Mouse (Mus musculus) heart, embryonic 15.5 days (tissue): ENCODE data around the gene Slit3. TPM values are rescaled to one million over a fixed set of nuclear protein-coding genes. Genes with fewer than 3 reads are reported as not detected.
A peak's percentile ranks its signal among the peaks of the same experiment; 100 is the strongest.

Experiments
- ATAC-seq: fragments of 200-750 bp; cut with Nextera tagmentation; replicated peaks from 2 replicates; pipeline ENCODE4 v1.8.0; 2017; ENCODE audit warnings: low read depth, moderate TSS enrichment; ENCODE audit not compliant: insufficient number of reproducible peaks, insufficient read depth, low FRiP score
- H3K27ac ChIP-seq: fragments of 300-500 bp; sonication (generic); 2 replicates; pipeline ENCODE4 v1.5.1; 2015; ENCODE audit warnings: mild to moderate bottlenecking, inconsistent platforms
- H3K27me3 ChIP-seq: fragments of 300-500 bp; sonication (generic); 2 replicates; pipeline ENCODE4 v1.6.1; 2015; ENCODE audit warnings: inconsistent platforms
- H3K36me3 ChIP-seq: fragments of 300-500 bp; sonication (generic); 2 replicates; pipeline ENCODE4 v1.6.1; 2015; ENCODE audit warnings: mild to moderate bottlenecking, inconsistent platforms
- H3K4me1 ChIP-seq: fragments of 300-500 bp; sonication (generic); replicated peaks from 2 replicates; pipeline ENCODE4 v1.6.1; 2015; ENCODE audit warnings: inconsistent platforms
- H3K4me2 ChIP-seq: fragments of 300-500 bp; sonication (generic); 2 replicates; pipeline ENCODE4 v1.6.1; 2015; ENCODE audit warnings: inconsistent platforms, mild to moderate bottlenecking, moderate library complexity
- H3K4me3 ChIP-seq: fragments of 300-500 bp; sonication (generic); 2 replicates; pipeline ENCODE4 v1.5.1; 2015; ENCODE audit warnings: mild to moderate bottlenecking, inconsistent platforms
- H3K9ac ChIP-seq: fragments of 300-500 bp; sonication (generic); 2 replicates; pipeline ENCODE4 v1.6.1; 2015; ENCODE audit warnings: mild to moderate bottlenecking, inconsistent platforms
- H3K9me3 ChIP-seq: fragments of 300-500 bp; sonication (generic); replicated peaks from 2 replicates; pipeline ENCODE4 v1.6.1; 2016; ENCODE audit warnings: inconsistent platforms
- WGBS: fragments of 180-500 bp; shearing (Covaris S2); methylation state at CpG from one replicate; pipeline ENCODE4 v1.1.7; 2015; ENCODE audit warnings: mixed read lengths; 5-methylcytosine and 5-hydroxymethylcytosine counted together
- polyA plus RNA-seq: library from polyadenylated mRNA; unstranded; fragments of >200 nt; fragmentation: Nextera tagmentation; extraction: Ambion mirVana; gene quantifications from 2 replicates; pipeline ENCODE4 v1.2.1, GENCODE M21; 2015

The Slit3 gene
- polyA plus RNA-seq, 1 experiment from 2014 or later: 11.3 TPM

DNA sequence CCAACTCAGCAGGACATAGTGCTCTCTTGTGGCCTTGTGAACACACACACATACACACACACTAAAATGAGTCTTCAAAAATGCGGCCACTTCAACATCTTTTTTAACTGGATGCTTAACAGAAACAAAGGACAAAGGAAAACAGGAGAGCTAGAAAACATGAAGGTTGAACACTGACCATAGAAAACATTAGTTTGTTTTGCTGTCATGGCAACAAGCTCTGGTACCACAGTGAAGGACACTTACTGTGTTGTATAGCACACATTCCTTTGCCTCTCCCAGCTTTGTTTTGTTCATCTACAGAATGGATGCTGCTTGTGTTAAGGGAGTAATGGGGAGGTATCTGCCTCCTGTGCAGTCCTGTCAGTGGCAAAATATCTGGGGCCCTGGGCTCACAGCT lies 206.9 kb downstream of the Slit3 start:
- WGBS: 73% methylated on average over 1 of the region's 1 CpGs
- ATAC-seq: no peak

DNA sequence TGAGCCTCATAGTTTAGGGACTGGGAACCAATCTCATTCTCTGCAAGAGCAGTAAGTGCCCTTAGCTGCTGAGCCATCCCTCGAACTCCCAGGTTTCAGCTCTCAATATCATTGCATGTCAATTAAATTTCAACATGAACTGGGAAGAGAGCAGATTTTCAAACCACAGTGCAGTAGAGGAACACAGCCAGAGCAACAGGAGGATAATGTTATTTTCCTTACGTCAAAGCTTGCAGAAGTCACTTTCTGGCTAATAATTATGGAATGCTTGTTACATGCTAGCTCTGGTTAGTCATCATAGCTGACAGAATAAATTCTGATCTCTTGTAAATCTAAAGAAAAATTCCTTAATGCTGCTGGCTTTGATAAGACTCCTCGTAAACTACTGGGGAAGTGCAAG lies 210.5 kb downstream of the Slit3 start:
- H3K27ac ChIP-seq: no peak overlapping the region
- no peaks in the 10 kb centered on the region for H3K36me3 ChIP-seq
- no peak overlapping the region for H3K4me3 ChIP-seq
- no peaks in the 10 kb centered on the region for H3K9me3 ChIP-seq
- H3K9ac ChIP-seq: no peak overlapping the region
- H3K27me3 ChIP-seq: no peaks in the 10 kb centered on the region
- WGBS: 67% methylated on average over 3 of the region's 3 CpGs
- no peak for ATAC-seq
- no peak overlapping the region for H3K4me2 ChIP-seq
- H3K4me1 ChIP-seq: peaks cover 2% of the 10 kb centered on the region; the same call in 1 of the 2 replicates

More for the DNA sequence above, 206.9 kb downstream of the Slit3 start:
- Histone ChIP-seq H3K27me3 (no peaks in the 10 kb centered on the region), H3K4me1 (no peaks in the 10 kb centered on the region), H3K36me3 (no peaks in the 10 kb centered on the region), H3K9ac (no peak overlapping the region), H3K4me2 (no peak overlapping the region), H3K4me3 (no peak overlapping the region), H3K27ac (no peak overlapping the region), H3K9me3 (no peaks in the 10 kb centered on the region)

DNA sequence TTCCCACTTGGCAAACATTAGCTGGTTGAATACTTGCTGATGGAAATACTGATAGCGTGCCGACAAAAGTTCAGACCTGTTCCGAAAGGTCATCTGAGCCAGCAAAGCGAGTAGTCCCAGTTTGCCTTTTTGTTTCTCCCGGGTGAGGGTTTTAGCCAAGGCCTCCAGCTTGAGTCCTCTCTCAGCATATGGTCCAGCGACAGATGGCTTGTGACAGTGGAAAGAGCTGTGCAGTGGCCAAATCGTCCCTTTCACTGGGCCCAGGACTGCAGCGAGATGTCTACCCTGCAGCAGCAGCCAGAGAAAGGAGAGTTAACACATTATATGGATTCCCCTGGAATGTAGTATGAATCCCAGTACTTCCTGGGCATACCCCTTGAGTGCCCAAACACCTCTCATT lies 215.5 kb downstream of the Slit3 start:
- H3K9ac ChIP-seq: no peak overlapping the region
- 78% methylated on average over 8 of the region's 8 CpGs for WGBS
- H3K4me3 ChIP-seq: no peak overlapping the region
- no peaks in the 10 kb centered on the region for H3K27me3 ChIP-seq
- no peak overlapping the region for H3K4me2 ChIP-seq
- H3K27ac ChIP-seq: no peak overlapping the region
- H3K36me3 ChIP-seq: no peaks in the 10 kb centered on the region
- no peak for ATAC-seq
- H3K4me1 ChIP-seq: peaks cover 15% of the 10 kb centered on the region
- H3K9me3 ChIP-seq: no peaks in the 10 kb centered on the region

DNA sequence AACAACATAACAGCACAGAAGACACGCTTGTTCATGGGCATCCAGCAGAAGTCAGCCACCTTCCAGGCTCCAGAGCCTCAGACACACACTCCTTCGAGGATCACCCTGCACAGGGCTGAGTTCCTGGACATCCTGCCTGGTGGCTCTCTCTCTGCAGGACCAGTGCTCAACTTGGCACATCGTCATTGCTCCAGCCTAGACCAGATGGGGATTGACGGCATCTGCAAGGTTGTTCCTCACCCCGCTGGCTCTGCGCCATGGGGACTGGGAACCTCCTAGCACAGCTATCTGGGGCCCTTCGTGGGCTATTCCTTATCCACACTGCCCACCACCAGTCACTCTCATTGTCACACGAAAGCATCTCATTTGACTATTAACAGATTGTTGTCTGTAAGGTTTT lies 216.5 kb downstream of the Slit3 start:
- H3K27me3 ChIP-seq: no peaks in the 10 kb centered on the region
- no peak overlapping the region for H3K4me2 ChIP-seq
- no peak overlapping the region for H3K27ac ChIP-seq
- H3K9ac ChIP-seq: no peak overlapping the region
- 57% methylated on average over 8 of the region's 8 CpGs for WGBS
- peaks cover 15% of the 10 kb centered on the region for H3K4me1 ChIP-seq
- no peaks in the 10 kb centered on the region for H3K36me3 ChIP-seq
- no peaks in the 10 kb centered on the region for H3K9me3 ChIP-seq
- no peak overlapping the region for H3K4me3 ChIP-seq
- ATAC-seq: no peak

DNA sequence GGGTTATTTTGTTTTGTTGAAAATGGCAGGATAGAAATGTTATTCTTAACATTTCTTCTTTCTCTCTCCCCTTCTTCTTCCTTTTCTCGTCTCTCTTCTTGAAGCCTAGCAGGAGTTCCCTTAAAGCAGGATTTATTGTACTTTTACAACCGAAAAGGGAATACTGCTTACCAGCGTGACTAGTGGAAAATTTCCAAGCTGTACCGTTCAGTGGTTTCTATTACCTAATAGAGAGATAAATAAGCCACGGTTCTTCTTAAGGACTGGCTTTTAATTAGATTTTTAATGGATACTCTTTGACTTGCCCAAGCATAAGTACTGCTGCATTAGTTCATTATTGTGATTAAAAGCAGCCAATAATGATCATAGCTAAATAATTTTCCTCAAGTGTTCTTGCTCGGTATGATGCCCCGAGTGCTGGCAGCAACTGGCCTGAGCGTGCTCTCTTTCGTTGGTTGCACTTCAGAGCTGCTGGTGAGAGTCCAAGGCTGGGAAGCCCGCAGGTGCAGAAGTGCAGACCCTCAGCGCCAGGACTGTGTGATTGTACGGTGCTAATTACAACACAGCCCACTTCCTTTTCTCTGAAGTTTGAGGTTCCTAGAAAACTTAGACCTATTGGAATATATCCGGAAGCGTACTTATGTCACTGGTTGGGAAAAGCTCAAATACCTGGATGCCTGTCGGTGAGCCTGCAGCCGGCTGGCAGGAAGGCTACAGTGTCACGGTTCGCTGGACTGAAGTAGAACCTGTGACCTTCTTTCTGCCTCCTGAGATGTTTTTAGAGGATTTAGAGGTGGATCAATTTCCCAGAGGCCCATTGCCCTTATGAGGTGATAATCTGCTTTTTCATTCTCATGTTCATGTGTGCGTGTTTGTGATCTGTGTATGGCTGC lies 217.1 kb downstream of the Slit3 start:
- Histone ChIP-seq H3K27me3 (no peaks in the 10 kb centered on the region), H3K4me1 (peaks cover 15% of the 10 kb centered on the region), H3K9ac (no peak overlapping the region), H3K4me3 (no peak overlapping the region), H3K9me3 (no peaks in the 10 kb centered on the region), H3K27ac (no peak overlapping the region), H3K36me3 (no peaks in the 10 kb centered on the region), H3K4me2 (no peak overlapping the region)
- ATAC-seq: no peak
- 77% methylated on average over 19 of the region's 19 CpGs for WGBS

DNA sequence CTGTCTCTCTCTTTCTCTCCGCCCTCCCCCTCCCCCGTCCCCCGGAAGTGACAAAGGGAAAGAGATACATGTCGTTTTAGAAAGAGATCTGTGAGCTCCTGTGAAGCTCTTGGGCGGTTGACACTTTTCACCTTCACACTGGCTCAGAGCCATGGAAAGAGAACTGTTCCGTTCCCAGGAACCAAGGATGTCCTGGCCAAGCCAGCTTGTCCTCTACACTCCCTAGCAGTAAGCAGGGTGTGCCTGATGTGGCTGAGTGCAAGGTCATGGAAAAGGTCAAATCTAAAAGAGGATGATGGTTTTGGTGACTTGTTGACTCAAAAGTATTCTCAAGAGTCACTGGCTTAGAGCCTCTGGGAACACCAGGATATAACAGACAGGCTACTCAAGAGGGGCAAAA lies 219.7 kb downstream of the Slit3 start:
- Histone ChIP-seq H3K27me3 (no peaks in the 10 kb centered on the region), H3K27ac (peak overlapping the region; percentile 63), H3K36me3 (no peaks in the 10 kb centered on the region), H3K4me1 (peaks cover 15% of the 10 kb centered on the region), H3K4me2 (no peak overlapping the region), H3K9ac (no peak overlapping the region), H3K9me3 (no peaks in the 10 kb centered on the region), H3K4me3 (no peak overlapping the region)
- WGBS: 32% methylated on average over 6 of the region's 6 CpGs
- ATAC-seq: peak; percentile 87

DNA sequence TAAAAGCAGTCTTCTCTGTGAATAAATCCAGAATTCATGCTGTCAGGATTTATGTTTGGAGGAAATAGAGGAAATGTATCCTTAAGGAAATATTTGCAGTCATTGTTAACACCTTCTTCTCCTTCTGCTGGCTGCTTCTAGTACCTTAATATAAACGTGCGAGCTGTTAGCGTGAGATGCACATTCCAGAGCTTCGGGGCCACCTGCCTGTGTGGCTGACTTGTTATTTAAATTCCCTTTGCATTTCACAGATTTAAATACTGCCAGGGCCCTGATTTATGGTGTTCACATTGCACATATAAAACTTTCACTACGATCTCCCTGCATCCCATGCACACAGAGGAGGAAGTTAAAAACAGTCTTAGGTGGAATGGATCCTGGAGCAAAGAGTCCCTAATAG lies 221.5 kb downstream of the Slit3 start:
- Histone ChIP-seq H3K27ac (no peak overlapping the region), H3K9ac (no peak overlapping the region), H3K4me1 (peaks cover 14% of the 10 kb centered on the region), H3K36me3 (no peaks in the 10 kb centered on the region), H3K9me3 (no peaks in the 10 kb centered on the region), H3K27me3 (no peaks in the 10 kb centered on the region), H3K4me3 (no peak overlapping the region), H3K4me2 (no peak overlapping the region)
- ATAC-seq: no peak
- WGBS: 59% methylated on average over 5 of the region's 5 CpGs

DNA sequence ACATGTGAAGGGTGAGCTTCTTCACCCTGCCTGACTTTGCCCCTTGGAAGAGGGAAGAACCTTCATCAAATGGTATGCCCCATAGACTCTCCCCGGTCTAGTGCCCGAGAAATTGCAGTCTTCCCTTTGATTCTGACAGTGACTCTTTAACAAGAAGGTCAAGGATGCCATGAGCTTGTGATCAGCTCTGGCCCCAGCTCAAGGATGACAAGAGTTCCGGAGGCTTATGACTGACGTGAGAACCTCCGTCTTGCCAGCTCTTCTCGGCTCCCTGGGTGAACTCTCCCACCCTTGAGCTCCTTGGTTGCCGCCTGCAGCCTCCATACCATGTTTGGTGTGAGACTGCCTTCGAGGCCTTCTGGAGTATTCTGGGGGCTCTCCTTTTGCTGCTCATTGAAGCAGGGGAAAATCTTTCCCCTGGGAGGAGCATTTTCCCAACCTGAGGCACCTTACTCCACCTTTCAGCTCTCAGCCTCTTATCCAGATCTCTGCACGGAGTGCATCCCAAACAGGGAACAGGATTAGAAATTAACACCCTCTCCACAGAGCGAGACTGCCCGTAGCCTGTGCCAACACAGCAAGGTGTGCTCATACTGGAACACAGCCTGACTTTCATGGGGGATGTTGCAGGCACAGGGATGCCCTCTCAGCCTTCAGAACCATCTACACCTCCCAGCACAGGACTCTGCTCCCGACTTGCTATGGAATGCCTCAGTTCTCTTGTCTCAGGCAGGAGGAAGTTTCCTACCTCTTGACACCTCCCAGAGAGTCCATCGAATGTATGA lies 224.9 kb downstream of the Slit3 start:
- Histone ChIP-seq H3K4me2 (no peak overlapping the region), H3K4me1 (peaks cover 10% of the 10 kb centered on the region), H3K4me3 (no peak overlapping the region), H3K27ac (no peak overlapping the region), H3K9ac (no peak overlapping the region), H3K9me3 (no peaks in the 10 kb centered on the region), H3K36me3 (no peaks in the 10 kb centered on the region), H3K27me3 (no peaks in the 10 kb centered on the region)
- 64% methylated on average over 13 of the region's 13 CpGs for WGBS
- ATAC-seq: no peak

DNA sequence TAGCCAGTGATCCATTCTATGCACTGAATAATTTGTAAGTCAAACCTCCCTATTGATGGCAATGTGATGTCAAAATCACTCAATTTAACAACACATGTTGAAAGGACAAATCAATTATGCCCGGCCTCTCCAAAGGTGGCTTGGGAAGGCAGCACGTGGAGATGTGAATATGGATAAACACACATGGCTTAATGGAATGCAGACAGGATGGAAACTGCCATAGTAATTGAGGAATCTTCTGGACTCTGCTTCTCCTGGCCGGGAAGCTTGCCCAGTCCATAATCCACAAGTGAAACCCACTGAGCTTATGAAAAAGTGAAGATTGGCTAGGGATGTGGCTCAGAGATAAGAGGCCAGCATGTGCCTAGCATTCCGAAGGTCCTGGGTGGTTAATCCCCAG lies 227.1 kb downstream of the Slit3 start:
- Histone ChIP-seq H3K9me3 (no peaks in the 10 kb centered on the region), H3K4me3 (no peak overlapping the region), H3K27ac (no peak overlapping the region), H3K9ac (no peak overlapping the region), H3K4me1 (peaks cover 8% of the 10 kb centered on the region), H3K27me3 (no peaks in the 10 kb centered on the region), H3K4me2 (no peak overlapping the region), H3K36me3 (no peaks in the 10 kb centered on the region)
- 40% methylated on average over 4 of the region's 4 CpGs for WGBS
- ATAC-seq: no peak

DNA sequence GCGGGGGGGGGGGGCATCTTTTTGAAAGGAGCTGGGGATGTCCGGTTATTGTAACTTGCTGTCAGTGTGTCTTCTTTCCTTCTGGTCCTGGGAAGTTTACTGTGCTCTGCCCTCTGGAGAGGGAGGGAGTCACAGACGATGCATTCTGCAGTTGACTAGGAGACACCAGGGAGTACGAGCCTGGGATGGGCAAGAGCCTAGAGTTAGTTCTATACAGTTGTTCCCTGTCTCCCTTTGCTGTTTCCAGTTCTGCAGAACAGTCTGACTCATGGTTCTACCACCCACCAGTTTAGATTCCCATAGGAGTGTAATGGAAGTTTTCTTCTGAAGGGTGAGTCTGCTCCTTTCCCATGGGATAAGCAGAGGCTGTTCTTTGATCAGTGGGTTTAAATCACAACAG lies 229.9 kb downstream of the Slit3 start:
- H3K36me3 ChIP-seq: no peaks in the 10 kb centered on the region

DNA sequence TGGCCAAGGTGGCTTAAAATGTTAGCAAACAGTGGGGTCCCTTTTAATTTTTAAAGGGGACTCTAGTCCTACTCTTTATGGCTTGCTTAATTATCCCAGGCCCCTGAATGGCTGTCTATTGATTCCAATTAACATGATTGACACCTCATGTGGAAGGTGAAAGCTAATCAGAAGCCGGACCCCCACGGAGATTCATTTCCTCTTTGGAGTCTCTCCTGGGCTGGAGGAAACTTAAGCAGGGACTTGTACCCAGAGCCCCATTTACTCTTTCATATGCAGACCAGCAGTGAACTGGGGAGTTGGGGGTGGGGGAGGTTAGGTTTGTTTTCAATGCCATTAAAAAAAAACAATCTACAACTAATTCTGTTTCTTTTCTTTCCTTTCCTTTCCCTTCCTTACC lies 230.4 kb downstream of the Slit3 start:
- no peak overlapping the region for H3K9ac ChIP-seq
- no peak for ATAC-seq
- H3K36me3 ChIP-seq: no peaks in the 10 kb centered on the region
- H3K27me3 ChIP-seq: no peaks in the 10 kb centered on the region
- H3K4me2 ChIP-seq: no peak overlapping the region
- peaks cover 8% of the 10 kb centered on the region for H3K4me1 ChIP-seq
- no peaks in the 10 kb centered on the region for H3K9me3 ChIP-seq
- no peak overlapping the region for H3K4me3 ChIP-seq
- no peak overlapping the region for H3K27ac ChIP-seq
- WGBS: 39% methylated on average over 2 of the region's 2 CpGs

More for the DNA sequence above, 229.9 kb downstream of the Slit3 start:
- Histone ChIP-seq H3K4me2 (no peak overlapping the region), H3K9me3 (no peaks in the 10 kb centered on the region), H3K27me3 (no peaks in the 10 kb centered on the region), H3K27ac (no peak overlapping the region), H3K4me3 (no peak overlapping the region), H3K4me1 (peaks cover 8% of the 10 kb centered on the region), H3K9ac (no peak overlapping the region)
- 41% methylated on average over 4 of the region's 4 CpGs for WGBS
- no peak for ATAC-seq
